Mouse (Mus musculus): ENCODE measurements at regions not wholly inside any gene's neighbourhood (a gene's known extent, or its start where the extent isn't known, plus 50 kb on each side); places are given as distances from the start of the nearest gene placed in this dataset.

- DNase-seq = no peak
Observed at GRCm38 (mm10) chr6:107629376-107629775, 99.8 kb downstream of the Lrrn1 start.

GRCm38 (mm10) chr6:107645751-107646150, 116.2 kb downstream of the Lrrn1 start:
- peak; percentile 54 to 57 for DNase-seq

GRCm38 (mm10) chr6:107653840-107654523, 124.4 kb downstream of the Lrrn1 start:
- DNase-seq = no peak

GRCm38 (mm10) chr6:107657805-107658204, 128.2 kb downstream of the Lrrn1 start:
- DNase-seq = no peak

- DNase-seq = no peak
Observed at GRCm38 (mm10) chr6:107661009-107661764, 131.6 kb downstream of the Lrrn1 start.

- DNase-seq = no peak
Observed at GRCm38 (mm10) chr6:107699298-107699697, 169.7 kb downstream of the Lrrn1 start.

- DNase-seq = no peak
Observed at GRCm38 (mm10) chr6:107708185-107708584, 178.6 kb downstream of the Lrrn1 start.

GRCm38 (mm10) chr6:107708608-107709007, 179.0 kb downstream of the Lrrn1 start:
- no peak for DNase-seq

- peak in 1 of 2 experiments; percentile 37 for DNase-seq
Observed at GRCm38 (mm10) chr6:107710360-107710759, 180.8 kb downstream of the Lrrn1 start.

- no peak for DNase-seq
Observed at GRCm38 (mm10) chr6:107711181-107712087, 181.9 kb downstream of the Lrrn1 start.

GRCm38 (mm10) chr6:107713051-107713450, 183.5 kb downstream of the Lrrn1 start:
- no peak for DNase-seq

- DNase-seq = no peak
Observed at GRCm38 (mm10) chr6:107717194-107717593, 187.6 kb downstream of the Lrrn1 start.

- no peak for DNase-seq
Observed at GRCm38 (mm10) chr6:107730294-107730693, 200.7 kb downstream of the Lrrn1 start.

GRCm38 (mm10) chr6:107734773-107735172, 205.2 kb downstream of the Lrrn1 start:
- DNase-seq = no peak

- no peak for DNase-seq
Observed at GRCm38 (mm10) chr6:107749111-107749736, 219.7 kb downstream of the Lrrn1 start.

GRCm38 (mm10) chr6:107749794-107750193, 220.2 kb downstream of the Lrrn1 start:
- no peak for DNase-seq

- no peak for DNase-seq
Observed at GRCm38 (mm10) chr6:107752156-107752555, 222.6 kb downstream of the Lrrn1 start.

GRCm38 (mm10) chr6:107755158-107755557, 225.6 kb downstream of the Lrrn1 start:
- no peak for DNase-seq

- DNase-seq = no peak
Observed at GRCm38 (mm10) chr6:107770834-107771470, 241.4 kb downstream of the Lrrn1 start.

GRCm38 (mm10) chr6:107784998-107785397, 255.4 kb downstream of the Lrrn1 start:
- DNase-seq = no peak

- DNase-seq = no peak
Observed at GRCm38 (mm10) chr6:107788224-107788893, 258.8 kb downstream of the Lrrn1 start.
